Mouse (Mus musculus) testis, adult 10 weeks (tissue): Measurements from ENCODE around the gene Tecrl. TPM values are rescaled to one million over a fixed set of nuclear protein-coding genes. Genes with fewer than 3 reads are reported as not detected.

Experiments used
- polyA plus RNA-seq: library from polyadenylated mRNA; stranded (reverse); fragments of 350-450 nt; fragmentation: Illumina TruSeq; extraction: RNeasy Lipid Tissue Mini Kit (QIAGEN cat#74804); gene quantifications from one replicate; pipeline ENCODE4 v1.2.3, GENCODE M21; 2014; ENCODE audit warnings: low read depth, low replicate concordance

The Tecrl gene
- polyA plus RNA-seq: 0.28 TPM

DNA sequence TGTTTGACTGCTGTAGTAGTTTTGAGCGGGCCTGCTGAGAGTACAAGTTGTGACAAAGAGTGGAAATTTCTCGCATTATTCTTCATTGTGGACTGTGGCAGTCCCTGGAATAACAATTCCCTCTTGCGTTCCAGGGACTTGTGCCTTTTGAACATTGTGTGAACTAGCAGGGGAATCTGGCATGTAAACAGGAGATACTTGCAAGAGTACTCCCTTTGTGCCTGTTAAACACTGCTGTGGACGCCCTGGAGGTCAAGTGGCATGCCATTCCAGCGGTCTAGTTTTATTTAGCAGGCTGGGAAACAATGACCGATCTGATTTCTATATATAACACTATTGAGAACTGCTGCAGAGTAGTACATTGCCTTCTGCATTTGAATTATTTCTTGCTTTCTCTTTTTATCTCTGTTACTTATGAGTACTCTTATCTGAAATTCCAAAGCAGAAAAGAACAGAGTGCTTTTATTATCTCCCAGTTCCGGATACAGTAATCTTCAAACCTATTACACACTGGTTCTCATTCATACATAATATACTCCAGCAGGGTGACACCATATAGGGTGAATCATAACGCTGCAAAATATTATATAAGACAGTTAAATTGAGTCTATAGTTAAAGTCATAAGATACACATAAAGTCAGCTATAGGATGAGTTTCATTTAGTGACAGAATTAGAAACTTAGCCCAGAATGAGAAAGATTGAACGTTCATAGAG, at the start of gene Tecrl:
Gene Tecrl (minus strand): TSS at position 350 of the 716 bp plus-strand sequence.

